Mouse (Mus musculus) lung, adult 2 months (tissue): Measurements from ENCODE around the gene Mgat4b.

Experiments
- CTCF ChIP-seq: fragments of 200-500 bp; IDR thresholded peaks from 2 replicates; pipeline ENCODE4 v1.5.1; 2011; ENCODE audit warnings: mild to moderate bottlenecking, low read length, control low read depth; ENCODE audit not compliant: insufficient read depth
- POLR2A ChIP-seq: fragments of 200-500 bp; IDR thresholded peaks from 2 replicates; pipeline ENCODE4 v1.6.1; 2011; ENCODE audit warnings: low read depth, mild to moderate bottlenecking, control low read depth, low read length, borderline replicate concordance; ENCODE audit errors: extremely low read depth

- TF ChIP-seq CTCF (no peak), POLR2A (no peak)
Observed at GRCm38 (mm10) chr11:50266997-50267396, 56.3 kb downstream of the Mgat4b start.
